Mouse (Mus musculus): ENCODE data around the gene Gga3. TPM values are rescaled to one million over a fixed set of nuclear protein-coding genes. Genes with fewer than 3 reads are reported as not detected.

Gene Gga3
- total and polyA plus RNA-seq, 3 experiments: 7.7 to 39.8 (median 18.7) TPM

GRCm38 (mm10) chr11:115634109-115634508 lies 30.3 kb upstream of the Gga3 start:
- in situ Hi-C loops (cut with MboI; ENCODE audit: low pct_ligation_motif_present, low pct_unique_long_range_greater_than_20kb, low sequenced_read_pairs): loop anchor here (25.0 kb wide), 1 partner anchor 778 kb away; the partner anchor contains the start of gene Rnf157
- Histone ChIP-seq H3K79me2 (replicated peaks; ENCODE audit: control insufficient read depth, extremely low read depth, insufficient read depth, poor library complexity, severe bottlenecking) (no peaks in the 10 kb centered on the region), H3K4me1 (ENCODE audit: control insufficient read depth in 1 of 2, insufficient read depth in 2 of 2) (peaks cover 40 to 79% of the 10 kb centered on the region in 2 experiments), H3K4me3 (replicated peaks in 1 of 3; ENCODE audit: low read depth in 2 of 3, low read length in 2 of 3, poor library complexity in 1 of 3) (peak overlapping the region in 1 of 3 experiments; percentile 12), H3K27ac (ENCODE audit: insufficient read depth, low read depth) (peak overlapping the region; percentile 97), H3K4me2 (ENCODE audit: insufficient read depth, low read depth, poor library complexity, severe bottlenecking) (no peak overlapping the region), H3K27me3 (replicated peaks) (no peaks in the 10 kb centered on the region), H3K36me3 (replicated peaks in 1 of 2; ENCODE audit: control insufficient read depth in 1 of 2, insufficient read depth in 1 of 2, low read length in 1 of 2) (no peaks in the 10 kb centered on the region), H3K9ac (ENCODE audit: insufficient read depth, low read depth) (peak overlapping the region; percentile 30; the same call in 1 of the 2 replicates), H3K9me3 (replicated peaks; ENCODE audit: low read length) (no peaks in the 10 kb centered on the region)
- DNase-seq (ENCODE audit: extremely low read depth): no peak
- TF ChIP-seq ZC3H11A (IDR thresholded peaks at IDR 0.05; ENCODE audit: low read depth, low read length): no peak
- peak; percentile 66 for TF ChIP-seq ETS1 (conservative IDR thresholded peaks at IDR 0.05; ENCODE audit: low read depth, low read length)
- peak; percentile 53; the same call in 1 of the 2 replicates for TF ChIP-seq ELF1 (IDR thresholded peaks at IDR 0.05; ENCODE audit: low read depth, low read length)
- TF ChIP-seq IRF4 (IDR thresholded peaks at IDR 0.05; ENCODE audit: low read depth, low read length): peak; percentile 68
- peak; percentile 69; the same call in 1 of the 2 replicates for TF ChIP-seq MAX (IDR thresholded peaks at IDR 0.05; ENCODE audit: low read length)
- no peak for TF ChIP-seq JUN (IDR thresholded peaks at IDR 0.05; ENCODE audit: insufficient read depth, low read depth, low read length)
- no peak for TF ChIP-seq POLR2AphosphoS2 (IDR thresholded peaks at IDR 0.05; ENCODE audit: low read depth, low read length)
- peak; percentile 74; the same call in 1 of the 2 replicates for TF ChIP-seq SIN3A (IDR thresholded peaks at IDR 0.05; ENCODE audit: low read length)
- 0 out of 2 replicates have a peak, but pooled peaks have one; percentile 19 for TF ChIP-seq TBP (conservative IDR thresholded peaks at IDR 0.05; ENCODE audit: low read depth, low read length)
- no peak for TF ChIP-seq CTCF (conservative IDR thresholded peaks at IDR 0.05 in 1 of 2, IDR thresholded peaks at IDR 0.05 in 1 of 2; ENCODE audit: low read depth in 2 of 2, low read length in 2 of 2)
- TF ChIP-seq MXI1 (IDR thresholded peaks at IDR 0.05; ENCODE audit: low read depth, low read length): peak; percentile 43; the same call in 1 of the 2 replicates
- peak; percentile 71 for TF ChIP-seq EP300 (IDR thresholded peaks at IDR 0.05; ENCODE audit: low read length)
- 0 out of 2 replicates have a peak, but pooled peaks have one; percentile 38 for TF ChIP-seq MYC (IDR thresholded peaks at IDR 0.05; ENCODE audit: low read depth, low read length)
- no peak for TF ChIP-seq CHD1 (IDR thresholded peaks at IDR 0.05; ENCODE audit: low read depth, low read length)
- TF ChIP-seq RAD21 (IDR thresholded peaks at IDR 0.05; ENCODE audit: low read depth, low read length): no peak
- TF ChIP-seq POLR2A (IDR thresholded peaks at IDR 0.05; ENCODE audit: low read depth, low read length): no peak
- TF ChIP-seq NRF1 (IDR thresholded peaks at IDR 0.05; ENCODE audit: low read depth, low read length): 0 out of 2 replicates have a peak, but pooled peaks have one; percentile 8
- TF ChIP-seq USF1 (IDR thresholded peaks at IDR 0.05; ENCODE audit: low read depth, low read length): peak; percentile 71
- TF ChIP-seq JUND (conservative IDR thresholded peaks at IDR 0.05; ENCODE audit: low read depth, low read length): no peak
- peak; percentile 45 for TF ChIP-seq CHD2 (IDR thresholded peaks at IDR 0.05; ENCODE audit: low read length)
- TF ChIP-seq BHLHE40 (IDR thresholded peaks at IDR 0.05; ENCODE audit: low read depth, low read length): peak; percentile 41; the same call in 1 of the 2 replicates
- peak; percentile 38; the same call in 1 of the 2 replicates for TF ChIP-seq UBTF (IDR thresholded peaks at IDR 0.05; ENCODE audit: low read depth, low read length)
- peak; percentile 67 for TF ChIP-seq USF2 (conservative IDR thresholded peaks at IDR 0.05; ENCODE audit: low read depth, low read length)
- TF ChIP-seq ZNF384 (IDR thresholded peaks at IDR 0.05; ENCODE audit: low read depth, low read length): no peak
- no peak for TF ChIP-seq NELFE (IDR thresholded peaks at IDR 0.05; ENCODE audit: low read depth, low read length)
- TF ChIP-seq ZKSCAN1 (IDR thresholded peaks at IDR 0.05; ENCODE audit: borderline replicate concordance, low read depth, low read length): no peak
- TF ChIP-seq ZMIZ1 (IDR thresholded peaks at IDR 0.05; ENCODE audit: low read depth, low read length): no peak
- TF ChIP-seq PAX5 (IDR thresholded peaks at IDR 0.05; ENCODE audit: low read length): no peak
- dilution Hi-C loops (cut with MboI; ENCODE audit: extremely low pct_ligation_motif_present, extremely low pct_unique_long_range_greater_than_20kb, low sequenced_read_pairs): no loop called here
